Mouse (Mus musculus): ENCODE results near the gene Crat.

The Crat gene

DNA sequence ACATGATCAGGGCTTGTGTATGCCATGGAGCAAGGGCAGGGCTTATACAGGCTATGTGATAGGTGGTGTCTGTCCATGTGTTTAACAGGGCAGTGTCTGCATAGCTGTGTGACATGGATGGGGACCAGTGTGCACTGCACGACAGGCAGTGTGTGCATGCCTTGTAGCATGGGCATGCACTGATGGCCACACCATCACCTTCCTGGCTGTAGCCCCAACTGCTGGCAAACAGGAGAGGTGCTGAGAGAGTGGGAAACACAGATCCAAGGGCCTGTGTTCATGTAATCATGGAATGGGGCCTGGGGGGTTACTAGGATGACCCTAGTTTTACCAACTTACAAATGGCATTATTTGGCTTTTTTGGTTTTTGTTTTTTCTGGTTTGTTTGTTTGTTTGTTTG is 11.7 kb downstream of the Crat start:
- DNase-seq (ENCODE audit: low spot score): no peak

- DNase-seq (ENCODE audit: low spot score): no peak
Measured at GRCm38 (mm10) chr2:30402843-30403242, 12.8 kb downstream of the Crat start.

GRCm38 (mm10) chr2:30402351-30402826 is 13.2 kb downstream of the Crat start:
- DNase-seq (ENCODE audit: low spot score): no peak

DNA sequence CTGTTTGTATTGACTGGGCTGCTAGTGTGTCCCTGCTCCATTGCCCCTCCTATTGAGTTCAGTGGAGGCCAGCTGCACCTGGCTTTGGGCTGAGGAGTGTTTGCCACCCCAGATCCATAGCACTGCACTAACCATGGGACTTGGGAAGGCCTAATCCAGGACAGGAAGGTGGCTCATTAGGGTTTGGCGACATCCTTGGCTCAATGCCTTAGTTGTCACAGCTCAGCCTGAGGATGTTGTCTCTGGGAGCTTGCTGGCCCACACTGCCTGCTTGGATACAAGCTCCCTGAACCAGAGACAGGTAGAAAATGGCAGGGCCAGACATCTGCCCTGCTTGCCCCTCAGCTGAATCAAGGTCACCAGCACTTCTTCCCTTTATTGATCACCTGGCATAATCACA is 14.0 kb downstream of the Crat start:
- no peak for DNase-seq (ENCODE audit: low spot score)

- no peak for DNase-seq (ENCODE audit: low spot score)
Measured at GRCm38 (mm10) chr2:30399191-30400171, 16.1 kb downstream of the Crat start.

- no peak for DNase-seq (ENCODE audit: low spot score)
Measured at GRCm38 (mm10) chr2:30397986-30398512, 17.6 kb downstream of the Crat start.

- DNase-seq (ENCODE audit: low spot score): no peak
Measured at GRCm38 (mm10) chr2:30396246-30396645, 19.4 kb downstream of the Crat start.

DNA sequence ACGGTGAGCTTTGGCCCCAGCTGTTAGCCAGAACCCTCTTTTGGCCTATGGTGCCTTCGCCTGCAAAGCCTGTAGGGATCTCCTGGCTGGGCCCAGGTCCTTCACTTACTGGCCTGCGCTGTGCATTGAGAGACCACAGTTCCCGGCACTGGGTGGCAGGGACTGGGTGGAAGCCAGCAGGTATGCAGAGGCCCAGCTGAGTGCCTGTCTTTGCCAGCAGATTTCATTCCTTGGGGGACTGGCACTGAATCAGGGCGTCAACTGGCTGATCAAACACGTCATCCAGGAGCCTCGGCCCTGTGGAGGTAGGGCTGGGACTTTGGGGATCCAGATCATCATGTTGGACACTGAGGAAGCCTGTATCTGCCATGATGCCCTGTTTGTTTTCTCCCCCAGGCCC is 19.9 kb downstream of the Crat start:
- DNase-seq (ENCODE audit: low spot score): no peak

DNA sequence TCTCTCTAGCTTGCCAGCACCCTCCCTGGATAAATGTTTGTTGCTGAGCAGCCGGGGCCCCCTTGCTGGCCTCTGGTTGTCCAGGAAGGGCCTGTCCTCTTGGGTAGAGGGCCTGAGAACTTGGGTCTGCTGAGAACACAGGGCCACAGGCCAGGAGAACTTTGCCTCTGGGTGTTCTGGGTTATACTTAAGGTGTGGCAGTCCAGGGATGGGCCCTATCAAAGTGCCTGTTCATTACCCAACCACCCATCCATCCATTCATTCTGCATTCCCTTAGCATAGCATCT is 22.3 kb downstream of the Crat start:
- DNase-seq (ENCODE audit: low spot score): no peak

GRCm38 (mm10) chr2:30392577-30393369 is 22.8 kb downstream of the Crat start:
- peak; percentile 84 for DNase-seq (ENCODE audit: low spot score)

GRCm38 (mm10) chr2:30392114-30392576 is 23.5 kb downstream of the Crat start, which contains the start of gene Dolpp1:
Gene Dolpp1 (plus strand): TSS chr2:30392254.
- peak; percentile 97 for DNase-seq (ENCODE audit: low spot score)

GRCm38 (mm10) chr2:30389000-30389399 is 26.6 kb downstream of the Crat start:
- DNase-seq (ENCODE audit: low spot score): no peak

DNA sequence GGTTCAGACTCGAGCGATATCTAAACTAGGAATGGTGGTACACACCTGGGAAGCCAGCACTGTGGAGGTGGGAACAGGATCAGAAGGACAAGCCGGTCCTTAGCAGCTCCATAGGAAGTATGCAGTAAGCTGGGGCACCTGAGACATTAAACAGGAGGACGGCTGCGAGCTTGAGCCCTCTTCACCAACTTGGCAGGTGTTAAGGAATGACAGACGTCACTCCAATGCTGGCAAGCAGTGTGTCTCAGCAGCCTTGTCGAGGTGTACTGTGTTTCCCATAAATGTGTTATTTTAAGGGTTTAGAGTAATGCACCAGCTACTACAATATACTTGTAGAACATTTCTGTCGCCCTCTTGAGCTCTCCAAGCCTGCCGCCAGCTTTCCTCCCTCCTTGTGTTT is 28.7 kb downstream of the Crat start:
- DNase-seq (ENCODE audit: low spot score): no peak

- DNase-seq (ENCODE audit: low spot score): no peak
Measured at GRCm38 (mm10) chr2:30385591-30385990, 30.0 kb downstream of the Crat start.

DNA sequence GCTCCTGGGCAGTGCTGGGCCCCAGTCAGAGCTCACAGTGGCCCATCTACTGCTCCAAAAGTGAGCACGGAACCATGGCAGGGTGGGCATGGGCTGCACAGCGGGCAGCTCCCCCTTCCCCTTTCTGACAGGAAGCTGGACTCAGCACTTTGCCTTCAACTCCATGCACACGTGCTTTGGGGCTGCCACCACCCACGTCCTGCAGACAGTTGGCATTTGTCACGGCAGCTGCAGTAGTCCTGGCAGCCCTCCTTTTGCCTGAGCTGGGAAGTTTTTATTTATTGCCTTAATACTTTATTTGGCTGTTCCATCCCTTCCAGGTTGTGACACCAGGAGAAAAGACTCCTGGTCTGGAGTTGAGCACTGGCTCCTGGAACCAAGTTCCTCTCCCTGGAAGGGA is 30.8 kb downstream of the Crat start:
- no peak for DNase-seq (ENCODE audit: low spot score)

- DNase-seq (ENCODE audit: low spot score): peak; percentile 92
Measured at GRCm38 (mm10) chr2:30381377-30381725, 34.3 kb downstream of the Crat start.

- peak; percentile 64 for DNase-seq (ENCODE audit: low spot score)
Measured at GRCm38 (mm10) chr2:30380564-30381376, 34.8 kb downstream of the Crat start.

- peak; percentile 94 for DNase-seq (ENCODE audit: low spot score)
Measured at GRCm38 (mm10) chr2:30379307-30379706, 36.3 kb downstream of the Crat start.

DNA sequence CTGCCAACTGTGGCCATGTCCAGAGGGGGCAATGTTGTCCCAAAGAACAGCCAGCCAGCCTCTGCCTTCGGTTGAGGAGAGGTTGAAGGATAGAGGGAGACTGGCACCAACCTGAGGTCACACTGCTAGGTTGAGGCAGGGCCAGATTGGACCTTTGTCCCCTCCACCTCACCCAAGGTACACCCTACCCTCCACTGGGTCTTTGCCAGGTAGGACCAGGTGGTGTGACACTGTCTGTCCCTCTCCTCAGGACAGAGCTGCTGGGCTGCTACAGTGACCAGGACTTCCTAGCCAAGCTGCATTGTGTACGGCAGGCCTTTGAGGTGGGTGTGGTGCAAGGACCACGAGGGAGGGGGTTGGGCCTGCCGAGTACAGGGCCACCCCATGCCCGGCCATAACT is 37.9 kb downstream of the Crat start:
- no peak for DNase-seq (ENCODE audit: low spot score)

- DNase-seq (ENCODE audit: low spot score): no peak
Measured at GRCm38 (mm10) chr2:30375893-30376292, 39.7 kb downstream of the Crat start.

GRCm38 (mm10) chr2:30372726-30373125 is 42.9 kb downstream of the Crat start:
- no peak for DNase-seq (ENCODE audit: low spot score)

DNA sequence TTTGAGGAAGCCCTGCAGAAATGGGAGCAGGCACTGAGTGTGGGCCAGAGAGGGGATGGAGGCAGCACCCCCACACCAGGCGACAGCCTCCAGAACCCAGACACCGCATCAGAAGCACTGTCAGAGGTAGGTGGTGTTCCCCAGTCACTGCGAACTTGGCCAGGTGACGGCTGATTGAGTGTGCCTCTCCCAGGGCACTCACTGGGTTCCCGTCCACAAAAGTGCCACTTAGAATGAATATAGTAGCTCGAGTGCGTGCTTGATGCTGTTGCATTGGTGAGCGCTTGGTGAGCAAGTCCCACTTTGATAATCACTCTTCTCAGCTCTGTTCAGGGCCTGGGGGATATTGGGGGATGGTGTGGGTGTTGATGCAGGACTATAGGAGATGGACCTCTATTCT is 44.1 kb downstream of the Crat start:
- DNase-seq (ENCODE audit: low spot score): no peak

Data from adipocyte (in vitro differentiated cells).